Mouse (Mus musculus) right cerebral cortex, postnatal 25 days (tissue): Measurements from ENCODE around the gene Cyp4a14.
"Not testable (repeated sequence)": the region's sequence is repeated elsewhere in the genome, so short reads cannot be mapped to it uniquely, and the experiment has no call there.

Experiments used
- DNase-seq: peaks from one replicate; pipeline ENCODE4 v3.0.0; 2022

The Cyp4a14 gene

DNA sequence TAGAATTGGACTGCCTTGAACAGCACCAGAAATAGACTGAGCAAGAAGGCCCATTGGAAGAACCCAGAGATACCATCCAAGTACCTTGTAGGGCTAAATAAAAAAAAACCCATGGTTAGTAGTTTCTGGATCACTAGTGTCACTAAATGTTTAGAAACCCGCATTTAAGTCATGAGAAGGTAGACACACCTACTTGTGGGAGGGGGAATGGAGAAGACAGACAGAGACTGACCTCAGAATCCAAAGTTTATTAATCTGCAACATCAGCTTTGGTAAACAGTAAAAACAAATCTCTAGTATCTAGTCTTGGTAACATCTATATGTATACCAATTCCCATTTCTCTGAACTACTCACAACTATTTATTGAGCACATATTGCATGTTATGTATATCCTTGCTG is at the start of gene Cyp4a14:
Gene Cyp4a14, minus strand, starts transcription at position 142 of the 400 bp plus-strand sequence.
- no peak for DNase-seq

DNA sequence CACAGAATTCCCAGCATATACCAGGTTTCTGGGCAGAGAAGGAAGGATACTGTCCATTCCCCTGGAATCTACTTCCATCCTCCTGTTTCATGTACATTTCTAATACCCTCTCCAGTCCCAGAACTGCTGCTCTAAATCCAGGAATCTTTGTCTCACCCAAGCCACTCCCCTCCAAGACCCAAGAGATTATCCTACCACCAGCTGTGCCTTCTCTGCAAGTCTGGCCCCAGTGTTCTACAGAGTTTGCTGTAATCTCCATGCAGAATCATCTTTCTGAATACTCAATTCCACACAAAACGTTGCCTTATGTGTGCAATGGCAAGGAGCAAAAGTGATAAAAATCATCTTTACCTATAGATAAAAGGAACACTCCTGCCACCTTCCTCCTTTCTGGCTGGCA is 49.2 kb upstream of the Cyp4a14 start:
- no peak for DNase-seq

DNA sequence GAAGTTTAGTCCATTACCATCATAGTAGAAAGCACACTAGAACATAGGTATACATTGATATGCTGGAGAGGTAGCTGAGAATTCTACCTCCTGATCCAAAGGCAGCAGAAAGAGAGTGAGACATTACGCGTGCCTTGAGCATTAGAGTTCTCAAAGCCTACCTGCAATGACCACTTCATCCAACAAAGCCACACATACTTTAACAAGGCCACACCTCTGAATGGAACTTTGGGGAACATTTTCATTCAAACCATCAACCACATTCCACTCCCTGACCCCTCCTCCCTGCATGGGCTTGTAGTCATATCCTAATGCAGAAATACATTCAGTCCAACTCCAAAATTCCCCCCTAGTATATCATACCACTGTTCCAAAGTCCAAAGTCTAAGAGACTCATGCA is 25.8 kb upstream of the Cyp4a14 start:
- no peak for DNase-seq

GRCm38 (mm10) chr4:115519444-115519843 is 23.5 kb upstream of the Cyp4a14 start:
- no peak for DNase-seq

GRCm38 (mm10) chr4:115518000-115518399 is 22.1 kb upstream of the Cyp4a14 start, which contains the start of gene Cyp4a10:
Gene Cyp4a10, plus strand, starts transcription at chr4:115518264.
- not testable (repeated sequence) for DNase-seq

DNA sequence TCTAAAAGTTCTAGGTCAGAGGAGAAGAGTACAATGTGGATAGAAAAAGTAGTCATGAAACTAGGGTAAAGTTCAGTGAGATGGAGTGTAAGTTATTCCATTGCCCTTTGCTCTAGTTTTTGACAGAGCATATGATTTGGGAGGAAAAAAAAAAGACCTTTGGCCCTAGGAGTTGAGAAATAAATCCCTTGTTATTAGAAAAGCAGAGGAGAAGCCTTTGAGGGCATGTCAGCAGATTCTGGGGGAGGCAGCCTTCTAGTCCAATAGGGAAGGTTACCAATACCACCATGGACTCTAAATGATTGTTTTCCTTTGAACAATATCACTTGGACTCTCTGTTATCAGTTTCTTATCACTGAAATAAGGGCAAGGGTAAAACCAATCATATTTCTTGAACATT is 18.0 kb upstream of the Cyp4a14 start:
- DNase-seq, result not testable (repeated sequence)

- no peak for DNase-seq
Observed at GRCm38 (mm10) chr4:115497466-115497865, 1.5 kb upstream of the Cyp4a14 start.

- peak; percentile 7 for DNase-seq
Observed at GRCm38 (mm10) chr4:115481006-115481652, 14.8 kb downstream of the Cyp4a14 start.

DNA sequence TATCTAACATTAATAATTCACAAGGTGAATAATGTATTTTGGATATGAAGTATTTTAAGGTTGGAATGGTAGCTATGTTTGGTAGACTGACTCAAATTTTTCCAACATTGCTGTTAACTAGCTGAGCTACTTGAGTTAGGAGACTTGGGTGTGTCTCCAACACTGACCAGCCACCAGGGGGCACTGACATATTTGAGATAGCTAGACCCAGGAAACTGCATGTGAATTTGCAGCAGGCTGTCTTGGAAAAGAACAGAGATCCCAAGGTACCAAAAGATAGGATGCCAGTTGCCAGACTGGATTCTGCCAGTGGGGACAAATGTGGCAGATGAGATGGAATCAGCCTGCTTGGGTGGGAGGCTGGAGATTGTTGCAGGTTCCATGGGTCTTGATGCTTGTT is 19.9 kb downstream of the Cyp4a14 start:
- DNase-seq, result not testable (repeated sequence)

- DNase-seq, result not testable (repeated sequence)
Observed at GRCm38 (mm10) chr4:115473585-115473984, 22.4 kb downstream of the Cyp4a14 start.

DNA sequence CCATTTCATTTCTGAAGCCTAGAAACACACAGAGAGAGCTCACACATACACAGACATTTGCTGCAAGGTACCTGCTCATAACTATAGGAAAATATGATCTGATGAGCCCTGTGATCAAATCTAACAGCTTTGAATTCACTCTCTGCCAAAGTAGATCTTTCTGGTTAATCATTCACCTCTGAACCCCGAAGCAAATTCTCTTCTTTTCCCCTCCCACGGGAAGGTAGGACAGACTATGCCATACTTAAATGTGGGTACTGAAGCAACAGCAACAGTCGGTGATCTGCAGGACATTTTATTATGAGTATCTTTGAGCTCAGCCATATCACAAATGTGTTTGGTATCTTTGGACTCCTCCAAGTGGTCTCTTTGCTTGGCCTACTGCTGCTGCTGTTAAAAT is 43.6 kb downstream of the Cyp4a14 start, which contains the start of gene Cyp4a30b:
Gene Cyp4a30b, plus strand, starts transcription at position 301 of the 400 bp plus-strand sequence.
- DNase-seq, result no peak

- no peak for DNase-seq
Observed at GRCm38 (mm10) chr4:115450577-115451137, 45.3 kb downstream of the Cyp4a14 start.
